Mouse (Mus musculus) C2C12 (cell line): ENCODE results near the gene Fthl17e.
"Not testable (repeated sequence)": the region's sequence is repeated elsewhere in the genome, so short reads cannot be mapped to it uniquely, and the experiment has no call there.

Experiments used
- CEBPB ChIP-seq: IDR thresholded peaks from one replicate; pipeline ENCODE4 v1.6.1; 2011; ENCODE audit warnings: low read depth, mild to moderate bottlenecking, control low read depth, moderate library complexity
- CTCF ChIP-seq: IDR thresholded peaks from one replicate; pipeline ENCODE4 v1.5.1; 2011; ENCODE audit not compliant: control insufficient read depth, insufficient read depth, insufficient read length
- FOSL1 ChIP-seq: IDR thresholded peaks from one replicate; pipeline ENCODE4 v1.8.0; 2011; ENCODE audit warnings: mild to moderate bottlenecking, low read length; ENCODE audit not compliant: poor library complexity, insufficient read depth, severe bottlenecking
- MAX ChIP-seq: IDR thresholded peaks from one replicate; pipeline ENCODE4 v1.6.1; 2011; ENCODE audit warnings: mild to moderate bottlenecking, control low read depth
- MYOD1 ChIP-seq: IDR thresholded peaks from one replicate; pipeline ENCODE4 v1.6.1; 2011; ENCODE audit warnings: low read depth; ENCODE audit not compliant: control insufficient read depth, insufficient read length
- MYOG ChIP-seq: IDR thresholded peaks from one replicate; pipeline ENCODE4 v1.6.1; 2011; ENCODE audit not compliant: control insufficient read depth, insufficient read length; ENCODE audit errors: extremely low read depth
- USF1 ChIP-seq: IDR thresholded peaks from one replicate; pipeline ENCODE4 v1.6.1; 2011; ENCODE audit warnings: low read depth, mild to moderate bottlenecking, control low read depth, moderate library complexity

GRCm38 (mm10) chrX:9033193-9033592 is at the start of gene Fthl17e:
- not testable (repeated sequence) for TF ChIP-seq MYOG, CTCF, USF1, MAX, CEBPB, MYOD1, FOSL1
